Mouse (Mus musculus): ENCODE results near the gene Sf3b3.
"Not testable (repeated sequence)": the region's sequence is repeated elsewhere in the genome, so short reads cannot be mapped to it uniquely, and the experiment has no call there.

Gene Sf3b3

GRCm38 (mm10) chr8:110846405-110847170 is at the start of gene Sf3b3, which contains the start of gene Cog4:
Gene Sf3b3 (minus strand): TSS chr8:110846787.
Gene Cog4 (plus strand): TSS chr8:110846600.
- DNase-seq (ENCODE audit: low spot score in 2 of 2) = peak; percentile 83 to 86

- DNase-seq (ENCODE audit: low spot score in 2 of 2) = no peak
Measured at GRCm38 (mm10) chr8:110895812-110896211, 49.2 kb upstream of the Sf3b3 start.

DNA sequence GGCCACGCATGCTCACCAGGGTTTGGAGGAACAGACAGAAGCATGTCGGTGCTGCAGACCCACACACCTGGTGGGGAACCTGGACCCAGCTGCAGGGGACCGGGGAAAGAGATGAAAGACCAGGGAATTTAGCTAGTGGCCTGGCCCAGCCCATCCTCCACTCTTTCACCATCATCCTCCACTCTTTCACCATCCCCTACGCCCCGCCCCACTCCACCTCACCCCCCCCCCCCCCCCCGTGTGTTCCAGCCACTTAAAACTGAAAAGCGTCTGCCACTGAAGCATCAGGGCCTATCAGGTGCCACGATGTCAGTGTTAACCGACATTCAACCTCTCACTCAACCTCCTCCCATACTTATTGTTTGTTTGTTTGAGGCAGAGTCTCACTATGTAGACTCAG is 48.7 kb upstream of the Sf3b3 start:
- DNase-seq (ENCODE audit: low spot score in 2 of 2) = no peak

DNA sequence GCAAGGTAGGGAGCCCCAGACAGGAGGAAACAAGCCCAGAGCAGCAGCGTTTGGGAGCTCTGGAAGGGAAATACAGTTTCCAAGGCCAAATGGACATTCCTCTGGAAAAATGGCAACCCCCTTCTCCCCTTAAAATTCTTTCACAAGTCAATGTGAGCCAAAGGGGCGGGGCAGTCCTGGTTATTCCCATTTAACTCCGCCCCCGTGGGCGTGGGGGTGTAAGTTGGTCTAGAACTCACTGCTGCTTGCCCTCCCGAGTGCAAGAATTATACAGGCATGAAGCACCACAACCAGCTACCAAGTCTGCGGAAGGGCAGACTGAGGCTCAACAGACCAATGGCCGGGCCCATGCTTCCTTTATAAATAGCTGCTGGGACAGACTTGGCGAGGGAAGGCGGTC is 48.3 kb upstream of the Sf3b3 start:
- no peak for DNase-seq (ENCODE audit: low spot score in 2 of 2)

- no peak for DNase-seq (ENCODE audit: low spot score in 2 of 2)
Measured at GRCm38 (mm10) chr8:110892913-110893312, 46.3 kb upstream of the Sf3b3 start.

GRCm38 (mm10) chr8:110892040-110892439 is 45.5 kb upstream of the Sf3b3 start:
- DNase-seq (ENCODE audit: low spot score in 2 of 2) = no peak

DNA sequence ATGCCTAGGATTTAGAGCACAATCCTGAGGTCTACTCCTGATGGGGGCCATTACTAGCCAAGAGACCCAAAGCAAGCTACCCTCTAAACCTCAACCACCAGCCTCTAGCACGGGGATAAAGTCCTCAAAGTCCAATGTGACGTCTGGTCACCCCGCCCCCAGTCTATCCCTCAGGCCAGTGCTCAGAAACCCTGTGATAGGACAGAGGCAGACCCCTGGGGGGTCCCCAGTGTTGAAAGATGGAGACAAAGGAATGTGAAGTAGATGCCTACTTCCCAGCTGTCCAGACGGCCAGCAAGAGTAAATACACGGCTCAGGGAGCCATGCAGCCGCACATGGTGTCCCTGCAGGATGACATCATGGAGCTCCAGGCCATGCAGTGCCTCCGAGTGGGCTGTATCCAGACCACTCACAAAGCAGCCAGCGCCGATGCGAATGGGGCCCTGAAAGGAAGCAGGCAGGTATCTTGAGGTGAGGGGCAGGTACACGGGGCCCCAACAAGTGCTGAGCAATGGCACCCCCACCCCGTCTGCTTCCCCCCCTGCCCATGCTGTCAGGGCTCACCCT is 43.4 kb upstream of the Sf3b3 start:
- no peak for DNase-seq (ENCODE audit: low spot score in 2 of 2)

GRCm38 (mm10) chr8:110888860-110889259 is 42.3 kb upstream of the Sf3b3 start:
- DNase-seq (ENCODE audit: low spot score in 2 of 2) = no peak

DNA sequence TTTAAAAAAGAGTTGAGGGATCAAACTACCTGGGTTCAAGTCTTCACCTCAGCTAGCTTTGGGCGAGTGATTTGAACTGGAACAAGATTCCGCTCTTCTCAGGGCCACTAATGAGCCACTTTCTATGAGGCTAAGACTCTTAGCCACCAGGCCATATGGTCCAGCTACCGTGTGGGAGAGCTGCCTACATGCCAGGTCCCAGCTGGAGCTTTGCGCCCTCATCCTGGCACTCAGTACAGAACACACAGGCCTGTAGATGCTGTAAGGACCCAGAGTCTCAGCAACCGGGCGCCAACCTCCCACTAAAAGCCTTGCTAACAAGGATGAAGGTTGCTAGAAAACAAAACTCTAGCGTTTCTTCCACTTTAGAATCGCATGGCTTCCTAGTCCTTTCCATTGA is 41.9 kb upstream of the Sf3b3 start:
- peak in 1 of 2 experiments; percentile 25 for DNase-seq (ENCODE audit: low spot score in 2 of 2)

DNA sequence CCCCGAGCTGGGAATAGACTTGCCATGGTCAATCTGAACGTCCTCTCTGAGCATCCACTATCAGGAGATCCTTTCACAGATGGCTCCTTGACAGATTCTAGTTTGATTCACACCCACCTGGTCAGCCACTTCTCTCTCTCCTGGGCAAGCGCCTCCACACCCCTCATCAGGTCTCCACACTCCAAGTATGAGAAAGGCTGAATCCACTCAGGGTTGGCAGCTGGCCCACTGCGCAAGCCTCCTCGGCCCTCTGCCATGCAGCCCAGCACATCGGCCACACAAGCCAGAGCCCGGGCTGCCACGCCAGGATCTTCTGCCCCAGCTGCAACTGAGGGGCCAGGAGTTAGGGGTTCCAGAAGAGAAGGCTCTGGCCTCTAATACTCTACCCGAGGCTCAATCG is 41.0 kb upstream of the Sf3b3 start:
- DNase-seq (ENCODE audit: low spot score in 2 of 2) = no peak

DNA sequence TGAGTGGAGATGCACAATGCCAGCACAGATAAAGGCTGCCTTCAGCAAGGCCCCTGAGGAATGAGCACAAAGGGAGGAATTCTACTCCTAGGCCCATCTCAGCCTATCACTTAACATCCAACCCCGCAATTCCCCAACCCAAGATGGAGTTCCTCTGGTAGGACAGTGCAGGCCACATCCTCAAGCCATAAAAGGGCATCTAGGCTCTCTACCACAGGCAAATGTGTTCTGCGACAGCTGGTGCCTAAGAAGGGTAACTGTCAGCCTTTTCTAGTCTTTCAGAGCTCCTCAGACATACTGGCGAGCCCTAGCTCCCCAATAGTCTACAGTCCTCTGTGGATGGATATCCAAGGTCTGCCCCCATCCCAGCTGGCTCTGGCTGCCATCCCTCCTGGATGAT is 40.0 kb upstream of the Sf3b3 start:
- DNase-seq (ENCODE audit: low spot score in 2 of 2) = no peak

GRCm38 (mm10) chr8:110883824-110884223 is 37.2 kb upstream of the Sf3b3 start:
- DNase-seq (ENCODE audit: low spot score in 2 of 2) = no peak

GRCm38 (mm10) chr8:110881741-110882310 is 35.2 kb upstream of the Sf3b3 start:
- DNase-seq (ENCODE audit: low spot score in 2 of 2) = peak; percentile 50 to 53

GRCm38 (mm10) chr8:110877862-110878261 is 31.3 kb upstream of the Sf3b3 start:
- no peak for DNase-seq (ENCODE audit: low spot score in 2 of 2)

DNA sequence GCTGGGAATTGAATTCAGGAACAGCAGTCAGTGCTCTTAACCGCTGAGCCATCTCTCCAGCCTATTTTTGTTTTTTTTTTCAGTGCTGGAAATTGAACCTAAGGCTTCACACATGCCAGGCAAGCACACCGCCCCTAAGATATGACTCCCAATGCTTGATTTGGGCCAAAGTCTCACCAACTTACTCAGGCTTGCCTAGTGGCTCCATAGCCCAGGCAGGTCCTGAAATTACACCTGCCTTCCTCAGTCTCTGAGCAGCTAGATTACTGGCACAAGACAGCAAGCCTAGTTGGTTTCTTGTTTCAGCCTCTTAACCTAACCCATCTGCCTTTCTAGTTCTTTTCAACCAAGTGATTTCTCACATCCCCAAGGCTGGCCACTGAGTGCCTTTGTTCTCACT is 23.9 kb upstream of the Sf3b3 start:
- no peak for DNase-seq (ENCODE audit: low spot score in 2 of 2)

DNA sequence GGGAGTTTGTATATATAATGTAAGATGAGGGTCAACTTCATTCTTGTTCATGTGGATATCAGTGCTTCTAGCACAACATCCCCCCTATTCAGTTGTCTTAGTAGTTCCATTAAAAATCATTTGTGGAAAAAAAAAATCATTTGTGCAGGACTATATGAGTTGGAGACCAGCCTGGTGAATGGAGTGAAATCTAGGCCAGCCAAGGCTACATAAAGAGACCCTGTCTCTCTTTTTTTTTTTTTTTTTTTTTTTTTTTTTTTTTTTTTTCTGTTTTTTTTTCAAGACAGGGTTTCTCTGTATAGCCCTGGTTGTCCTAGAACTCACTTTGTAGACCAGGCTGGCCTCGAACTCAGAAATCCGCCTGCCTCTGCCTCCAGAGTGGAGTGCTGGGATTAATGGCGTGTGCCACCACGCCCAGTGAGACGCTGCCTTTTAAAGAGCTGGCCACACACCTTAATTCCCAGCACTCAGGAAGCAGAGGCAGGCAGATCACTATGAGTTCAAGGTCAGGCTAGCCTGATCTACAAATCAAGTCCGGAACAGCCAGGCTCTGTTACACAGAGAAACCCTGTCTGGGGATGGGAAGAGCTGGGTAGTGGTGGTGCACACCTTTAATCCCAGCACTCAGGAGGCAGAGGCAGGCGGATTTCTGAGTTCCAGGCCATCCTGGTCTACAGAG is 14.9 kb upstream of the Sf3b3 start:
- DNase-seq (ENCODE audit: low spot score in 2 of 2) = not testable (repeated sequence)

- DNase-seq (ENCODE audit: low spot score in 2 of 2) = no peak
Measured at GRCm38 (mm10) chr8:110859651-110860501, 13.3 kb upstream of the Sf3b3 start.

- DNase-seq (ENCODE audit: low spot score in 2 of 2) = no peak
Measured at GRCm38 (mm10) chr8:110856760-110857461, 10.3 kb upstream of the Sf3b3 start.

- DNase-seq (ENCODE audit: low spot score in 2 of 2) = not testable (repeated sequence)
Measured at GRCm38 (mm10) chr8:110856073-110856472, 9.5 kb upstream of the Sf3b3 start.

DNA sequence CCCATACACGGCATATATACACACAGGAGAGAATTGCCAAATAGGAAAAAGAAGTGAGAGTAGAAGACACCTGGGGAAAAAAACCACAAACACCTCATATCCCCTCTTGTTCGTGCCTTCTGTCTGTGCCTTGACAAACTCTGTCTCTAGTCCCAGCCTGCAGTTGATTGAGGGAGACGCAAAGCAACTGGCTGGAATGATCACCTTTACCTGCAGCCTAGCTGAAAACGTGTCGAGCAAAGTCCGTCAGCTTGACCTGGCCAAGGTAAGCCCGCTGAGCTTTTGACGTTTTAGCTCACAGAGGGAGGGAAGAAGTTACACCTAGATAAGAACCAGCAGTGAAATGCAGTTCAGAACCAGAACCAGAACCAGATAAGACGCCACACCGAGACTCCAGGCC is 4.6 kb upstream of the Sf3b3 start:
- no peak for DNase-seq (ENCODE audit: low spot score in 2 of 2)
